Mouse (Mus musculus) megakaryocyte, embryonic 14.5 days (primary cell): ENCODE data around the gene Psg29.

Experiments used
- FLI1 ChIP-seq: IDR thresholded peaks from 2 replicates; pipeline ENCODE4 v1.6.1; 2012; ENCODE audit warnings: low read length, inconsistent platforms, mixed read lengths
- GATA1 ChIP-seq: IDR thresholded peaks from 3 replicates; pipeline ENCODE4 v1.6.1; 2012; ENCODE audit warnings: mixed read lengths, low read length, inconsistent platforms, borderline replicate concordance

DNA sequence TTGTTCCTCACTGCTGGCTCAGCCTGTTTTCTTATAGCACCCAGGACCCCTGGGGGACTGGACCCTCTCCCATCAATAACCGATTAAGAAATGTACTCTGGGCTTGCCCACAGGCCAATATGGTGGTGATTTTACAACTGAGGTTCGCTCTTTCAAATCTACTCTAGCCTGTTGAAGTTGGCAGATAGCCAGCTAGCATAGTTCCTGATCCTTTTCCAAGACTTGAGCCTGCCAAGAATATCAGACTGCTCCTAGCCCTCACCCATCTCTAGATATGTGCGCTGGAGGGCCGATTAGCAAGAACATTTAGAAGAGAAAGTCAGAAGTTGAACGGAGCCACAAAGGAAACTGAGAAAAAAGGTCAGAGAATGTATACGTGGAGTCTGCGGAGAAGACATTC, 44.3 kb upstream of the Psg29 start:
- TF ChIP-seq GATA1 (no peak), FLI1 (no peak)
